Mouse (Mus musculus) B cell, adult 2 months (primary cell): ENCODE measurements around the gene Slc6a17.
A peak's percentile ranks its signal among the peaks of the same experiment; 100 is the strongest.

Source experiments
- DNase-seq, 2 experiments: peaks; one replicate each; pipeline ENCODE4 v3.0.0; 2022

The Slc6a17 gene

DNA sequence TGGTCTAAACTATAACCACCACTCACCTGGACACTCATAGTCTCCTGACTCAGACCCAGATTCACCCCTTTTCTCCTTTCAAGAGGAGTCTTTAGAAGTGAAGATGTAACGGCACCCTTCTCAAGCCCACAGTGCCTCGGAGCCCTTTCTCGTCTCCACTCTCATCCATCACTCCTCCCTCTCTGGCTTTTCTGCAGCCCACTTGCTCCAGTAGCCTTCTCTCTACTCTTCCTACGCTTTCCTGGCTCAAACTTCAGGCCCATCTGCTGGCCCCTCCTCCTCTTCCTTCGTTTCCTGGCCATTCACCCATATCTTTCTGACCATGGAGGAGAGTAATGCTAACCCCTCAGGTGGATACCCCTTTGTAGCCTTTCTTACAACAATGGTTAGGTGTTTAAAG is 3.1 kb upstream of the Slc6a17 start:
- no peak for DNase-seq

DNA sequence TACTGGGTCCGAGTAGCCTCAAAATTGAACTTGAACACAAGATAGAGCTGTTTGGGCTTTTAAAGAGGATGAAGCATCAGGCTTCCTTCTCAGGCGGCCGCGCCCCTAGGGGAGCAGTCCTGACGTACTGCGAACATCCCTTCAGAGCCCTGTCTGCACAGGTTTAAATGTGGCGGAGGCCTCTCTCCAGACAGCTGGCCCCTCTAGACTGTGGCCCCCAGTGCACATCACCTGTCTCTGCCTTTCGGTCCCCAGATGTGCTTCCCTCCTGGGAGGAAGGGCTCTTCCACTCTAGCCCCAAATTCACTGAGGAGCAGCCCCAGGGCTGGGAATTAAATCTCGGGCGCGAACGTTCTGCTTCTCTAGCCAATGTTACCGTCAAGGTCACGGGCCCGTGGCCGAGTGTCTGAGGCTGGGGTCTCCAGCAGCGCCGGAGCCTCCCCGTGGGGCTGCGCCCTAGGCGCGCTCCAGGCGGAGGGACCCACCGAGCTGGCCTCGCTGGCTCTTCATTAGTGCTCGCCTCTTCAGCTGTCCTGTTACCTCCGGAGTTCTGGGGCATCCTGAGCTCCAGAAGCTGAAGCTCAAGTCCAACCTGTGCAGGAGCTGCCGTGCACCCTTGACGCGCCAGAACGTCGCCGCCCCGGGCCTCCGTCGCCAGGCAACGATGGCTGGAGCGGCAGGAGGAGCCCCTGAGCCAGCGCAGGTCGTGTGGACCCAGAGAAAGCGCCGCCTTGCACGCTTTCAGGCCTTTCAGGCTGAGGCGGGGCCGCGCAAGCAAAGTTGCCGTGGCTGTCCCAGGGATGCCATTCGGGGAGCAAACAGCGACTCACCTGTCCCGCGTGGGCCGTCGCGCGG is 815 bp downstream of the Slc6a17 start:
- no peak for DNase-seq

DNA sequence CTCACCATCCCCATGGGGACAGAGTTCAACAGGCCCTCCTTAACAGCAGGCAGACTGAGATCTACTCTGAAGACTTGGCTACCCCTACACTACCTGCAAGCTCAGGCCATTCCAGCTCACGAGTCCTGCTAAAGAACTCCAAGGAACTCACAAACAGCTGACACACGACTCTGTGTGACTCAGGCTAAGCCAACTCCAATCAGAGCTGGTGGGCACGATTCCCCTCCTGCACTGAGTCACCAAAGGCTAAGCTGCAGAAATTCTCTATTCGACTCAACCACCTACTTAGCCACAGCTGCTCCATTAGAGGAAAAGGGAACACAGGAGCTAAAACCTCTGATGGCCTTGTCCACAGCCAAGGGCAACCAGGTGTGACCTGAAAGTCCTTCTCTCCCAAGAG is 1.8 kb downstream of the Slc6a17 start:
- no peak for DNase-seq

DNA sequence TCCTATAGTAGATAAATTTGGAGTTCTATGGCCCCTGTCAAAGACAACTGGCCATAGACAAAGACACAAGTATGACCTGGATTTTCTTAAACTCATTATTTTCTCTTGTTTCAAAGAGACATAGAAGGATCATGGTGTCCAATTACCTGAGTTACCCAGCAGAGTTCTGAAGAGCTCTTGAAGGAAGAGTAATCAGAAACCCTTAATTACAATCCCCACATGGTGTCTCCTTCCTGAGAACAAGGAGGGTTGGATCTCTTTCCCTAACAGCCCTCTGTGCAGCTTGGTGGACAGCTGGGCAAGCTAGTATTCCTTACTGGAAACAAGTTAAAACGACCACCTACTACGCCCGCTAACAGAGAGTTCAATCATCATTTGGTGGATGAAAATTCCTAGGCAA is 6.4 kb downstream of the Slc6a17 start:
- DNase-seq: no peak

DNA sequence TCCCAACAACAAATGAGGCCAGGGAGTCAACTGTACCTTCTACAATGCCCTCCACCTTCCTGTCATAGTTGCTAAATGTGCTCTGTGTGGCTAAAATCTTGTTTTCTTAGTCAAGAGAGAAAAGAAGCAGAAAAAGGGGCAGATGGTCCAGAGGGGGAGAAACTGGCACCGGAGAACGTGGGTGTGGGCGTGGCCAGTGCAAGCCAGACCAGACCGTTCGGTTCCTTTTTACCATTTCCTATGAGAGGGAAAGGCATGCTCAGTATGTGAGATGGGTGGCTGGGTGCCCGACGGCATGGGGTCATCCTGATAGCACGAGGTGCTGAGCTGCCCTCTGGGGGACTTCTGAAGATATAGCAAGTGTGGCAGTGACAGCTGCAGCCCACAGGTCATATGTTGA is 9.1 kb downstream of the Slc6a17 start:
- DNase-seq: no peak

DNA sequence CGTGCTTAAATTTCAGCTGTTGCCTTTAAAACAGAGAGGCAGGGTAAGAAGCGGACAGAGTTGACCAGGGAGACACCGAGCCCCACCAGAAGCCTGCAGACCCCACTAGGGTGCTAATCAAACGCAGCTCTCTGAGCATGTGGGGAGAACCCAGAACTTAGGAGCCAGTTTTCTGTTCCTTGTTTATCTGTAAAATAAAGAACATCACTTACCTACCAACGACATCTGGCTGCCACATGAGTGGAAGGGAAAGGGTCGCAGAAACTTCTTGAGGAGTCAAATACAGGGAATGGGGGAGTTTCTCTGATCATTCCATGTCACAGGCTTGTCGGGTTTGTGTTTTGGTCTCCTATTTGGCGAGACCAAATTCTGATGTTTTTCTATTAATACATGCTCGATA is 9.9 kb downstream of the Slc6a17 start:
- DNase-seq: no peak

DNA sequence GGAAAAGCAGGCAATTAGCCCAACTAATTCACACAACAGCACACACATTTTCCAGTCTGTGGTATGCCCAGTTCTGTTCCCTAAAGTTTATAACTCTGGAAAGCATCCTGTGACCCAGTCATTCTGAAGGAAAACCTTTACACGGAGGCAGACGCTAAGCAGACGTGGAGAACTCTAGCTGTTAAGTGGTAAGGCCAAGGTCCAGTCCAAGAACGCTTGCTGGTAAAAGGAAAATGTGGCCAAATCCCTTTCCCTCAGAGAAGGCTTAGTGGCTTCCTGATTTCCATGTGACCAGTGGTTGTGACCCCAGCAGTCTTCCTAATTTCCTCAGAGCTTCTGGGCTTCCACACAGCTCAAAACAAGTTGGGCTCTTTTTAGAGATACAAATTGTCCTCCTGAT is 11.3 kb downstream of the Slc6a17 start:
- no peak for DNase-seq

DNA sequence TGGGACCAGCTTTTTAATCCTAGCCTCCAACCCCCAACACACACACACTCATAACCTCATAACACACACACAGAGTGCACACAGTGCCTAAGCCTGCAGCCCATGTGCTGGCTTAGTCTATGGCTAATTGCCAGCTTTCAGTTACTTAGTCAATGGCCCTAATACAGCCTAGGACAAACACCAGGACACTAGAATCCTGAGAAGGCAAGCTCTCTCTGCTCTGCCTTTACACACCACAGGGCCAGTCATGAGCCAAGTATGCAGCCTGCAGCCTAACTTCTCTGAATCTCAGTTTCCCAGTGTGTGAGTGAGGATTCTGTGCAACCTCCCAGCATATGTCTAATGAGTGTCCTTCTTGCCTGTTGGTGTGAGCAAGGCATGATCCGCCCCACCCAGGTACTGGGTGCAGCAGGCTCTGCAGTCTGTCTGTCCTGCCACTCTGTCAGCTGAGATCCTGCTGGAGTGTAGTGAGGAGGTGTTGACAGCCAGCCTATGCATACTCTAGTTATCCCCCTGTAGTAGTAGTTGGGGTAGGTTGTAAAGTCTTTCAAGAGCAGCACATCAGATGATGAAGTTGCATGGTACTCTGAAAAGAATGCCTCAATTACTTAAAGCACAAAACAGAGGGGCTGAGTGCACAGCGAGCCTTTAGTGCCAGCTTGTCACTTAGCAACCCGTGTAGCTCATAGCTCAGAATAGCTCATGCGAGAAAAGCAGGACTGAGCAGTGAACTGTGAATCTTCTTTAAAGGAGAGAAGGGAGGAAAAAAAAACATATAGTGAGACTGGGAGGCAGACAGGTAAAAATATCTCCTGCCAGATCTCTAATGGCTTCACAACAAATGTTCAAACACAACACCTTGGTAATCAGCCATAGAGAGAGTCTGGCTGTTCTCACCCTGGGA is 12.1 kb downstream of the Slc6a17 start:
- DNase-seq: no peak

DNA sequence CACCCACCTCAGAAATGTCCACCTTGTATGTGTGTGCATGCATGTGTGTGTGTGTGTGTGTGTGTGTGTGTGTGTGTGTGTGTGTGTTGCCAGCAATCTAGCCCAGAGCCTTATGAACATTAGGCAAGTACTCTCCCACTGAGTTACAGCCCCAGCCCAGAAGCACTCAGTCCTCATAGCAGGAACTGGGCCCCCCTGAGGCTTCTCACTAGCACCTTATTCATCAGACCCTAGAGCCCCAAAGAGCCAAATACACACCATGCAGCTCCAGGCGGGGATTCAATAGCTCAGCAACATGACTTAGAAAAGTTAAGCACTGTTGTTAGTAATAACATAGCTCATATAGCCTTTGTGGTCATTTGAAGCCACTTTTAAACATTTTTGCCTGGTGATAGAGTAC is 13.3 kb downstream of the Slc6a17 start:
- no peak for DNase-seq

DNA sequence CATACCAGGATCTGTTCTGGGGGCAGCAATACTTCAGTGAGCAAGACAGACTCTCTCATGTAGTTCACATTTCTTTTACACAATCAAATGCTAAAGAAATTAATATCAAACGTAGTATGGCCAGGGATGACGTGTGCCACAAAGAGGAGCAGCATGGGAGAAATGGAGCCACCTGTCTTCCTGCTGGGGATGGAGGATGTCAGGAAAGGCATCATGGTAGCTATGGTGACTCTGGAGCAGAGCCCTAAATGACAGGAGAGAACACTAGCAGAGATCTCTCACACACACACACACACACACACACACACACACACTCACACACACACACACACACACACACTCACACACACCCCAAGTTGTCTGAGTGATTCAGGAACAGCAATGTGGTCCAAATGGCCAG is 14.1 kb downstream of the Slc6a17 start:
- DNase-seq: no peak

DNA sequence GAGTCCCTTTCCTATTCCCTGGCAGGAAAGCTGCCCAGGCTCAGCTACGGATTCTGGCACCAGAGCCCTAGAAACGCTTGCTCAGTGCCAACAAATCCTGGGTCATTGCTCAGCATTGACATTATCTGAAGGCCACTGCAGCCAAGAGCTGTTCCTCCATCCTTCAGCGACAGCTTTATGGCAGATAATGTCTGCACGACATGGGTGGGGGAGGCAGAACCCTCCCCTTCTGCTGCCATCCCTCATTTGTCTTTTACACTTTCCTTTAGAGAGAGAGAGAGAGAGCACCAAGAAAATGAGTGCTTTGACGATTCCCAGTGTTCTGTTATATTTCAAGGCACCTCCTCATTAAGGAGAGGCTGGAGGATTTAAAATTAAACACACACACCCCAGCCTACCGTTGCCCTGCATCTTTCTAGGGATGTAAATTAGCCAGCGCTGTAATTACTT is 16.1 kb downstream of the Slc6a17 start:
- DNase-seq: no peak

DNA sequence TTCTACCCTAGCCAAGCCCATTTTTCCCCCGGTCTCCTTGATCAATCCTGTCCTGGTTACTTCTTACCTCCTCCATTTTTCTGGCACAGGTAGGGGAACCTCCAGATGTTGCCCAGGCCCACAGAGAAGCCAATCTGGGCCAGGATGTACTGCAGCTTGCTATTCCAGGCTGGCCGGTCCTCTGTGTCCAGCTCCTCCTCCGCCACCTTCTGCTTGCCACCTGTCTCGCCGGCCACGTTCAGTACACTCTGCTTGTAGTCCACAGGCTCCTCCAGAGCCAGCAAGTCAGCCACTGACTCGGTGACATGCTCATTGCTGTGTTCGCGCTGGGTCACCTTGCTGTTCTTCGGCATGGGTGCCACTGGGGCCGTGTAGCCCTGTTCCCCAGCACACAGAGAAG is 17.5 kb downstream of the Slc6a17 start:
- no peak for DNase-seq

DNA sequence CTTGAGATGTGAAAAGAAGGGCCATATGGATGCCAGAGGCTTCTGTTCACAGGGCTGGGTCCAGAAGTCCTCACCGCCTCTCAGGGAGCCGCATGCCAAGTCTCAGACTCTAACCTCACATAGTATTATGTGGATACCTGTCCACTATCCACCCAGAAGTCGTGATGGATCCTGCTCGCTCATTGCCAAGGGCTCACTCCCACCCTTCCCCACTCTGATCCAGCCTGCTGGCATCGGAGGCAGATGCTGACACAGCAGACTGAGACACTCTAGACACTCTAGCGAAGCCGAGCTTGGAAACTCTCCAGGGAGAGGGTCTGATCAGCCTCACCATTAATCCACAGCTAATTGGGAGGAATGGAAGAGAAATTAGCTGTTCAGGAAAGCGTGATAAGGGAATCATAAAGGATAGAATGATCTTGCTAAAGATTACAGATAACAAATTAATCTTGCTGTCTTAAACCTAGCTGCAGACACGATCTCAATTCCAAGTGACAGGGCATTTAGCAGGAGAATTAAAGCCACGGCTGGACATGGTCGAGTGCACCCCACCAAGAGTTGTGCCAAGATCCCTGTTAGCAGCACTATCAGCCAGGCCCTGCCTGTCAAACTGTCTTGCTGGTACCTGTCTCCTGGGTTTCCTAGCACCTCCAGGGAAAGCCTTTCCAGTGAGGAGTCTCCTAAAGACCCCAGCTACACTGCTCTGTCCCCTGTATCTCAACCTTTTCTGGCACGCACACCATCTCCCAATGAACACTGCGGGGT is 21.6 kb downstream of the Slc6a17 start:
- DNase-seq: no peak

DNA sequence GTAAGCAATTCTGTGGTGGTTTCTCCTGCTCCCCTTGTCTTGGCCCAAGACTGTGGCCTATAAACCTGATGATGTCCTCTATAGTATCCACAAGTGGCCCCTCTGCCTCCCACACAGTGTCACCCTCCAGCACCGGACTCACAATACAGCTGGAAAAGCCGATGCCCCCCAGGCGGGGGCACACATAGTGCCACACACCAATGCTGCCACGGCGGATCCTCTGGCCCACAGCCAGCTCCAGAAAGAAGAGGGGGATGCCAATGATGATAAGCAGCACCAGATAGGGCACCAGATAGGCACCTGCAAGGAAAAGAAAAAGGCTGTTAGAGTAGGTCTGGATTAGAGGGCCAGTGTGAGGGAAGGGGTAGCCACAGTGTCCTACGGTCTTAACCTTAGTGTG is 22.3 kb downstream of the Slc6a17 start:
- DNase-seq: no peak

DNA sequence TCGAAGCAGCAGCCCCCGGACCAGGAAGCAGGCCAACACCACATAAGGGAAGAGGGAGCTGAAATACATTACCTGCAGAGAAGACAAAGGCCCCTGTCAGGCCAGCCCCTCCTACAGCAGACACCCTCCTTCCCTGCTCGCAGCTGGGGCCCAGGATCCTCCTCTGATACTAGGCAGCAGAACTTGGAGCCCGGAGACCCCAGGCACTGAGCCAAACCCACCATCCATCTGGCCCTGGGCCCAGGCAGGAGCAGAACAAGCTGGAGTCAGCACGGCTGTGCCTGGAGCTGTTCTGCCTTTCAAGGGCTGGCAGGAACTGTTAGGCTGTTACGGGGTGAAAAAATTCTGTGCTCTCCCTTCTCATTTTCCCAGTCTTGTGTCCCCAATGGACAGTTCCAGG is 26.4 kb downstream of the Slc6a17 start:
- DNase-seq: no peak

DNA sequence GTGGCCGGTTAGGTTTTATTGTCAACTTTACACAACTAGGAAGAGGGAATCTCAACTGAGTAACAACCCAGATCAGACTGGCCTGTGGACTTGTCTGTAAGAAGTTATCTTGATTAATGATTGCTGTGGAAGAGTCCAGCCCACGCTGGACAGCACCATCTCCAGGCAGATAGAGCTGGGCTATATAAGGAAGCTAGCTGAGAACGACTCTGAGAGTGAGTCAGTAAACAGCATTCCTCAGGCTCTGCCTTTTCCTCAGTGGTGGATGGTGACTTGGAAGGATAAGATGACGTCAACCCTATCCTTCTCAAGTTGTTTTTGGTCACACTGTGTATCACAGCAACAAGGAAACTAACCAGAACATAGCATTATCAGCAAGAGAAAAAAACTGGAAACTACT is 29.2 kb downstream of the Slc6a17 start:
- DNase-seq: no peak

DNA sequence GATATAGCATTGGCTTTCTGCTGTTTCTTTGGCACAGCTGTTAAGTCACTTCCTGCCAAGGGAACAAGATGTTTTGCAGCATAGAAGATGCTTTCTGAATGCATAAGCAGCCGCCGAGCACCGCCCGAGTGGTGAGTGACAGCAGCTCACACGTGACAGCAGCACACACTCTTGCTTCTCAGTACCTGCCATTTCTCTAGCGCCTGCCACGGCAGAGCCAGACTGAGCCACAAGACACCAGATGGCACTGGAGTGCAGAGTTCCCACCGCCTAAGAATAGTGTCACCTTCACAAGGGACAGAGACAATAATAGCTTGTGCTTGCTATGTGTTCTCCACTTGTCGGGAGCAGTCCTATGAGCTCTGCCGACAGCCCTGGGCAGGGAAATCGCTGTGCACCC is 34.5 kb downstream of the Slc6a17 start:
- no peak for DNase-seq

DNA sequence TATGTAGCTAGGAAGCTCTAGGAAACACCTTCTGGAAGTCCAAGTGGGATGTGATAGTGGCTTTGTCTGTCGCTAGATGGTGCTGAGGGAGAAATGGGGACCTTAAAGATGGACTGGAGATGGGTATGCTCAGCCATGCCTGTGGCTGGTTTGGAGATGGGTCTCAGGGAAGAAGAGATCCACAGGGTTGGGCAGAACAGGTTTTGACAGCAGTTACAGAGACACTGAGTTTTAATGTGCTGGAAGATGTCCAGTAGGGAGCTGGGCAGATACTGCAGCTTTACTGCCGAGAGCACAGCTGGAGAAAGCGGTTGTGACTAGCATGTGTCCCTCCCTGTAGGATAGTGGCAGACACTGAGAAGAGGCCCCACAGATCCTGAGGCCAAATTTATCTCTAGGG is 37.2 kb downstream of the Slc6a17 start:
- no peak for DNase-seq

DNA sequence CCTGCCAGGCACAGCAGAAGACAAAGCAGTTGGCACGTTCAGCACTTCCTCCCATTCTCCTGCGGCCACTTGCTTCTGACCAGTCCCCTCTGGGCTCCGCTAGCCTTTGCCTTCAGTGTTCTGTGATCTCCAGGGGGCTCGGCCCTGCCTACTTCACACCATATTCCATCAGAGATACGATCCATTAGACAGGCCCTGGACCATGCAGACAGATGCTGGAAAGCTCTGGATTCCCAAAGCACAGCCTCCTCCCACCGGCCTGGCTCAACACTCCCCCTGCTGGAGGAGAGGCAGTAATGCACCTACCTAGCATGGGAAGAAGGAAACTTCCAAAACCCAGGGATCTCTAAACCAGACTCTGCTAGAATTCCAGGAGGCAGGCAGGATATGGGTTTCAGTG is 45.6 kb downstream of the Slc6a17 start:
- peak; percentile 43 to 44 for DNase-seq

DNA sequence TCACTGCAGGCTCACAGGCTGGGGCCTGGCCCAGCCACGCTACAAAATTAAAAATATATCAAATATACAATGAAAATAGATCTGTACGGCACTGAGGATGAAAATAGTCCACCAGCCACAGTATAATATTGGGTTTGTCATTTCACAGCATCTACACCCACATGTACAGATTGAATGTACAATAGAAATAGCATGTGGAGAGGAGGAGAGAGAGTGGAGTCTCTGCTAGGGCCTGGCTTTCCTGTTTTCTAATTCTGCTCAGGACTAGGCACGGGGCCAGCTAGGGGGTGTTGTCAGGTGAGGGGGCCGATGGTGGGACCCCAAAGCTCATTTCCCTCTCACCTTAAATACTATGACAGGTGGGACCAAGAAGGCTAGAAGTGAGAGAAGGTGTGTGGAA is 48.8 kb downstream of the Slc6a17 start:
- DNase-seq: no peak

DNA sequence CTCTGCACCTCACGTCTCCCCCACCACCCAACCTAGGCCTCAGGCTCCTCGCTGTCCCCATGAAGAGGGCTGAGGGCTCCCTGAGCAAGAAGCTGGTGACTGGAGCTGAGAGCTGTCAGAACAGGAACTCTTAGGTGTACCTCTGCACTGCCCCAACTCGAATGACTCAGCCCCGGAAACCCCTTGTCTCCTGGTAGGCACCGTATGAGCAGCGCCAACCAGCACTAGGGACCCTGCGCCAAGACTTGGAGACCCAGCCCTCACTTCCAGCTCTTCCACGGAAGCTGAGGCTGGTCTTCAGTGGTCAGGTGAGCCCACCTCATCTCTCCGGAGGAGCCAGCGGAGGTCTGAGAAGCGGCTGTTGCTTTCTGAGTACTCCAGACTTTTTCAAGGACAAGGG is 49.7 kb downstream of the Slc6a17 start:
- no peak for DNase-seq

DNA sequence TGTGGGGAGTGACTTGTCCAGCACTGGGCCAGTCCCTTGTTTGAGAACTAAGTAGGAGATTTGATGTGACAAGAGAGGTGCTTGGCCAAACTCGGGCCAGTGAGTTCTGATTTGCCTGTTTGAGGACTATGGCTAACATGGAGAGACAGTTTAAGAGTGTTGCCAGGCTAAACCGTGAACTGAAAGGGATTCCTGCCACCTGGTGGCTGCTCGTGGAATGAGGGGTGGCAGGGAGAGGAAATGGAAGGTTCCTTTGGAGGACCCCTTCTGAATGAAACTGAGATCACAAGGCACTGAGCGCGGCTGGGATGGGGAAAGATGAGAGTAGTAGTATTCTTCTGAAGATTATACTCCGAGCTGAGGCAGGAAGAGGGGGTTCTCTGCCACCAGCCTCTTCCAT is 51.2 kb downstream of the Slc6a17 start:
- peak; percentile 66 to 71 for DNase-seq

DNA sequence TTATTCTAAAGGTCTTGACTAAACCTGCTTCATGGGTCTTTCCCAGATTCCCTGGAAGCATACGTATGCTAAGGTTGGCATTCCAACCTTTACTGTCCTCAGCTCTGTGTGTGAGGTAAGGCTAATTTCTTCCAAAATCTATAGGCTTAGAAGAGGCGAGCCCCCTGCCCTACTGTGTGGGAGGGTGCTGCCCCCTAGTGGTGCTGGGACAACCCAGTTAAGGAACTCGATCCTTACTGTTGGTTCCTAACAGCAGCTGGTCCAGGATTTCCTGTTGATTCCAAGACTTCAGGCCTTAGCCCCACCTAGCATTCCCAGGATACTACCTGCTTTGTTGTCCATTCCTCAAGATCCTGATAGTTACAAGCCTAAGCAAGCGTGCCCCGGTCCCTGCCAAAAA is 55.7 kb downstream of the Slc6a17 start:
- DNase-seq: peak; percentile 71 to 73
